Mouse (Mus musculus): ENCODE data around the gene Nipsnap2. TPM values are rescaled to one million over a fixed set of nuclear protein-coding genes. Genes with fewer than 3 reads are reported as not detected.

Gene Nipsnap2
- polyA plus RNA-seq, 1 experiment from 2014 or later = 95.6 TPM

DNA sequence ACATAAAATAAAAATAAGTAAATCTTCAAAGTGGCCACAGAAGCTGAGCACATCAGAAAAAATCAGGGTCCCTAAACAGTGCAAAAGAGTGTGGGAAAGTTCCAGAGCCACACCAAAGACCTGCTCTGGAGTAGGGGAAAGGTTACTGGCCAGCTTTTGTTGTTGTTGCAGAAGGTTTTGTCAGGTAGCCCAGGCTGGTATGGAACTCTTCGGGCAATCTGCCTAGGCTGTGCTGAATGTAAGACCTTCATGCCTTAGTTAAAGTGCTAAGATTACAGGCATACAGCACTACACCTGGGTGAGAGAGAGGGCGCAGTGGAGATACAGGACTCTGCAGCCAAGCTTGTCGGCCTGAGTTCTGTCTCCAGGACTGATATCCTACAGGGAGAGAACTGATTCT lies 49.8 kb downstream of the Nipsnap2 start:
- H3K4me1 ChIP-seq (ENCODE audit: control insufficient read depth, insufficient read depth, low read length) = peaks cover 4% of the 10 kb centered on the region; the same call in 1 of the 2 replicates
- no peak for ATAC-seq (ENCODE audit: low read depth)
- H3K9ac ChIP-seq (replicated peaks; ENCODE audit: low read depth, low read length) = no peak overlapping the region
- no peaks in the 10 kb centered on the region for H3K36me3 ChIP-seq (ENCODE audit: control insufficient read depth, insufficient read depth, low read length)
- no peaks in the 10 kb centered on the region for H3K27me3 ChIP-seq (ENCODE audit: control insufficient read depth, insufficient read depth, low read length)
- 97% methylated on average over 3 of the region's 3 CpGs for WGBS
- no peak overlapping the region for H3K4me2 ChIP-seq (ENCODE audit: low read depth, low read length)
- no peak overlapping the region for H3K27ac ChIP-seq (ENCODE audit: low read depth, low read length)
- no peak overlapping the region for H3K4me3 ChIP-seq (ENCODE audit: low read depth, low read length)
- H3K9me3 ChIP-seq (ENCODE audit: control insufficient read depth, low read length) = no peaks in the 10 kb centered on the region

DNA sequence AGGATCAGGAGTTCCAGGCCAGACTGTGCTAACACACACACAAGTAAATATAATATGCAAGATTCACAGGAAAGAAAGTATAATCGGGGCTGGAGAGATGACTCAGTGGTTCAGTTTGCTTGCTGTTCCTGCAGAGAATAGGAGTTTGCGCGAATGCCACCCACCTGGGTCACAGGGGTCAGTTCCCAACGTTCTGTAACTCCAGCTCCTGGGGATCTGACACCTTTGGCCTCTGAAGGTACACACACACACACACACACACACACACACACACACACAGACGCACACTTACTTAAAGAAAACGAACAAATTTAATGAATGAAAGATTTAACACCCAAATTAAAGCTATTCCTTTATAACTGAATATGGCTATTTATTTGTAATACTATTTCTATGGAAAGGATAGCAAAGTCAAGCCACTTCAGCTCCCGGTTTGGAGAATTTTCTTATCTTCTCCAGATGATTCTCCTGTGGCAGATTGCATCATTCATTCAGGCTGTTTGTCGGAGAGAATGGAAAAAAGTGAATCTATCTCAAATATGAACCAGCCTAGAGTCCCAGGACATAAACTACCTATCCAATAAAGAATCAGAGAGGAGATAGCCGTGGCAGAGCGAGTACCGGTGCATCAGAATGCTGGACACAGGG lies 53.6 kb downstream of the Nipsnap2 start:
- Histone ChIP-seq H3K4me3 (ENCODE audit: low read depth, low read length) (peak overlapping the region; percentile 38), H3K9ac (replicated peaks; ENCODE audit: low read depth, low read length) (peak overlapping the region; percentile 44), H3K4me1 (ENCODE audit: control insufficient read depth, insufficient read depth, low read length) (peaks cover 5% of the 10 kb centered on the region; the same call in 1 of the 2 replicates), H3K4me2 (ENCODE audit: low read depth, low read length) (peak overlapping the region; percentile 73), H3K9me3 (ENCODE audit: control insufficient read depth, low read length) (no peaks in the 10 kb centered on the region), H3K36me3 (ENCODE audit: control insufficient read depth, insufficient read depth, low read length) (no peaks in the 10 kb centered on the region), H3K27ac (ENCODE audit: low read depth, low read length) (no peak overlapping the region), H3K27me3 (ENCODE audit: control insufficient read depth, insufficient read depth, low read length) (no peaks in the 10 kb centered on the region)
- no peak; the same call in 1 of the 2 replicates for ATAC-seq (ENCODE audit: low read depth)
- 44% methylated on average over 11 of the region's 11 CpGs for WGBS

DNA sequence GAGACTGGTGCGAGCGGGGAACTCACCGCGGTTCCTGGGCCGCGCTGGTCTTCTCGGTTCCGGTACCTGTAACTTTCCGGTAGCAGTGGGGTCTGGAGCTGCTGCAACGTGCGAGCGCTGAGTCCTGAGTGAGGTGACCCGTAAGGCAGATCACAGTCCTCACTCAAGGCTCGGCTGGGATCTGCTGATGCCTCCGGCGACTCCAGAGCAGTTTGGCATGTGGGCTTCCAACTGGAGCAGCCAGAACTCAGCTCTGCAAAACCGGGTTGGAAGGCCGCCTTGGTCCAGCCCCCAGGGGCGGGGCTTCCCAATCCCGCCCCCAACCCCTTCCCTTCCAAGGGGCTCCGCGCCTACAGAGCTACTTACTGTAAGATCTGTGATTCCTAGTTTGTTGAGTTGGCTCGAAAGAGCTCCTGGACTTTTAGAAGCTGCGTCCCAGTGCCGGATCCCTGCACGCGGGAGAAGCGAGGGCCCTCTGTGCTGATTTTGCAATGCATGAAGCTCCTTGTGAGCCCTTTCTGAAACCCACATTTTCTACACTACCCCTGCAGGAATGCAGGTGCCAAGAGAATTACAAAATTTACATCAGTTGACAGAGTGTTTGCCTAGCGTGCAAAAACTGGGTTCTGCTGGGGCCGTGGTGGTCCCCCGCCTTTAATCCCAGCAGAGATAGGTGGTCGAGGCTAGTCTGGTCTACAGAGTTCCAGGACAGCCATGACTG lies 54.3 kb downstream of the Nipsnap2 start:
- Histone ChIP-seq H3K4me3 (ENCODE audit: low read depth, low read length) (peak overlapping the region; percentile 38), H3K9me3 (ENCODE audit: control insufficient read depth, low read length) (no peaks in the 10 kb centered on the region), H3K27me3 (ENCODE audit: control insufficient read depth, insufficient read depth, low read length) (no peaks in the 10 kb centered on the region), H3K4me2 (ENCODE audit: low read depth, low read length) (peak overlapping the region; percentile 73), H3K9ac (replicated peaks; ENCODE audit: low read depth, low read length) (peak overlapping the region; percentile 44), H3K27ac (ENCODE audit: low read depth, low read length) (peak overlapping the region; percentile 4; the same call in 1 of the 2 replicates), H3K4me1 (ENCODE audit: control insufficient read depth, insufficient read depth, low read length) (peaks cover 5% of the 10 kb centered on the region; the same call in 1 of the 2 replicates), H3K36me3 (ENCODE audit: control insufficient read depth, insufficient read depth, low read length) (no peaks in the 10 kb centered on the region)
- 2% methylated on average over 32 of the region's 32 CpGs for WGBS
- peak; percentile 92 for ATAC-seq (ENCODE audit: low read depth)

DNA sequence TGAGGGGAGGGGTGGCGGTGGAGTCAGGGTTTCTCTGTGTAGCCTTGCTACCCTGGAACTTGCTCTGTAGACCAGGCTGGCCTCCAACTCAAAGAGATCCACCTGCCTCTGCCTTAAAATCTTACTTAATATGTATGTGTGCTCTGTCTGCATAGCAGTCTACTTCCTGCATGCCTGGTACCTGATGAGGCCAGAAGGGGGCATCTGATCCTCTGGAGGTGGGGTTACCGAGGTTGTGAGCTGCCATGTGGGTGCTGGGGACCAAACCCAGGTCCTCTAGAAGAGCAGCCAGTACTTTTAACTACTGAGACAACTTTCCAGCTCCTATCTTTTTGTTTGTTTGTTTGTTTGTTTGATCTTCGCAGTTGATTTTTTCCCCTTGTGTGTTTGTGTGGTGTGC lies 55.3 kb downstream of the Nipsnap2 start:
- H3K9me3 ChIP-seq (ENCODE audit: control insufficient read depth, low read length) = no peaks in the 10 kb centered on the region
- no peak overlapping the region for H3K4me3 ChIP-seq (ENCODE audit: low read depth, low read length)
- no peaks in the 10 kb centered on the region for H3K27me3 ChIP-seq (ENCODE audit: control insufficient read depth, insufficient read depth, low read length)
- H3K36me3 ChIP-seq (ENCODE audit: control insufficient read depth, insufficient read depth, low read length) = no peaks in the 10 kb centered on the region
- no peak overlapping the region for H3K9ac ChIP-seq (replicated peaks; ENCODE audit: low read depth, low read length)
- WGBS = 92% methylated on average over 3 of the region's 3 CpGs
- H3K27ac ChIP-seq (ENCODE audit: low read depth, low read length) = no peak overlapping the region
- no peak overlapping the region for H3K4me2 ChIP-seq (ENCODE audit: low read depth, low read length)
- H3K4me1 ChIP-seq (ENCODE audit: control insufficient read depth, insufficient read depth, low read length) = peaks cover 5% of the 10 kb centered on the region; the same call in 1 of the 2 replicates
- no peak for ATAC-seq (ENCODE audit: low read depth)

DNA sequence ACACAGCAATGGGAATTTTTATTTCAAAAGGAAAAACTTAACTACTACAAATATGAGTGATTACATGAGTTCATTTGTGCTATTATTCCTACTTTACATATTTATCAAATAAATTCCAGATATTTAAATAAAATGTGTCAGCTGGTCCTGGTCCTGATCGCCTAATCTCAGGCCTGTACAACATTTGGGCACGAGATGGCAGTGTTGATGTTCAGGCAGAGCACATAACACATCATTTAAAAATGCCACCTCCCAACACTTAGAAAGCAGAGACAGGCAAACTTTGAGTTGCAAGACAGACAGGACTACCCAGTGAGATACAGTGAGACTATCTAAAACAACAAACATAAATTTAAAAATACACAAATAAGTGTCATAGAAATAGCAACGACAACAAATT lies 57.3 kb downstream of the Nipsnap2 start:
- H3K9me3 ChIP-seq (ENCODE audit: control insufficient read depth, low read length) = no peaks in the 10 kb centered on the region
- H3K4me2 ChIP-seq (ENCODE audit: low read depth, low read length) = no peak overlapping the region
- ATAC-seq (ENCODE audit: low read depth) = no peak
- no peak overlapping the region for H3K27ac ChIP-seq (ENCODE audit: low read depth, low read length)
- no peak overlapping the region for H3K9ac ChIP-seq (replicated peaks; ENCODE audit: low read depth, low read length)
- H3K36me3 ChIP-seq (ENCODE audit: control insufficient read depth, insufficient read depth, low read length) = no peaks in the 10 kb centered on the region
- peaks cover 11% of the 10 kb centered on the region; the same call in 1 of the 2 replicates for H3K4me1 ChIP-seq (ENCODE audit: control insufficient read depth, insufficient read depth, low read length)
- H3K27me3 ChIP-seq (ENCODE audit: control insufficient read depth, insufficient read depth, low read length) = no peaks in the 10 kb centered on the region
- WGBS = 63% methylated on average over 3 of the region's 3 CpGs
- no peak overlapping the region for H3K4me3 ChIP-seq (ENCODE audit: low read depth, low read length)

DNA sequence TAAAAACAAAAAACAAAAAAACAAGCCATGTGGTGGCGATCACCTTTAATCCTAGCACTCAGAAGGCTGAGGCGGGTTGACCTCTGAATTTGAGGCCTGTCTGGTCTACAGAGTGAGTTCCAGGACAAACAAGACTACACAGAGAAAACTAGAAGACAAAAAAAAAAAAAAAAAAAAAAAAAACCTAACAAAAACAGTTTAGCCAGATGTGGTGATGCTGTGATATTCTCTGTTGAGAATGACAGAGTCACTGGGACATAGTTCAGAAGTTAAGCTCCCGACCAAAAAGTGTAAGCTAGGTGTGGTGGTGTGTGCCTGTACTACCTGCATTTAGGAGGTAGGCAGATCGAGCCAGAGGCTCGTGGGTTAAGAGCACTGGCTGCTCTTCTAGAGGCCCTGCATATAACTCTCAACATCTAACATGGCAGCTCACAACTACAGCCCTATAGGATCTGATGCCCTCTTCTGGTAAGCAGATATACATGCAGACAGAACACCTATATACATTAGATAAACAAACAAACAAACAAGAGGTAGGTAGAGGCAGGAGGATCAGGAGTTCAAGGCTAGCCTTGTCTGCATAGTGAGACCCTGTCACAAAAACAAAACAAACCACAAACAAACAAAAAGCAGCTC lies 60.5 kb downstream of the Nipsnap2 start:
- no peak overlapping the region for H3K4me2 ChIP-seq (ENCODE audit: low read depth, low read length)
- ATAC-seq (ENCODE audit: low read depth) = no peak
- WGBS = 94% methylated on average over 5 of the region's 5 CpGs

DNA sequence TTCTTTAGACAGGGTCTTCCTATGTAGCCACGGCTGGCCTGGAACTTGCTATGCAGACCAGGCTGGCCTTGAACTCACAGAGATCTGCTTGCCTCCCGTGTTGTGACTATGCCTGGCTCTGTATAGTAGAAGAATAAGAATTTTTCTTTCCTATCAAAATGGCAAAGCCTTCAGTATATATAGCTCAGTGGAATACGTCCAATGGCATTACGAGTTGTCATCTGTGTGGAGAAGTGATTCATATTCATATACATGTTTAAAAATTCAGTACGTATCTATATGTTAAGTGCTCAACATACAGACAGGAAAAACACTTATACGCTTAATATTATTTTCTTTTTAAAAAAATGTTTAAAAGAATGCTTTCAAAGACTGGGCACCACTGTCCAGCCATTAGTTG lies 61.3 kb downstream of the Nipsnap2 start:
- H3K27me3 ChIP-seq (ENCODE audit: control insufficient read depth, insufficient read depth, low read length) = no peaks in the 10 kb centered on the region
- H3K9me3 ChIP-seq (ENCODE audit: control insufficient read depth, low read length) = no peaks in the 10 kb centered on the region
- H3K4me3 ChIP-seq (ENCODE audit: low read depth, low read length) = peak overlapping the region; percentile 82
- no peak for ATAC-seq (ENCODE audit: low read depth)
- 83% methylated on average over 6 of the region's 6 CpGs for WGBS
- H3K9ac ChIP-seq (replicated peaks; ENCODE audit: low read depth, low read length) = peak overlapping the region; percentile 80
- H3K4me1 ChIP-seq (ENCODE audit: control insufficient read depth, insufficient read depth, low read length) = peaks cover 18% of the 10 kb centered on the region; the same call in 1 of the 2 replicates
- peaks cover 29% of the 10 kb centered on the region for H3K36me3 ChIP-seq (ENCODE audit: control insufficient read depth, insufficient read depth, low read length)
- peak overlapping the region; percentile 99 for H3K27ac ChIP-seq (ENCODE audit: low read depth, low read length)
- H3K4me2 ChIP-seq (ENCODE audit: low read depth, low read length) = peak overlapping the region; percentile 70

More for the DNA sequence above, 60.5 kb downstream of the Nipsnap2 start:
- H3K36me3 ChIP-seq (ENCODE audit: control insufficient read depth, insufficient read depth, low read length) = peaks cover 23% of the 10 kb centered on the region
- no peak overlapping the region for H3K27ac ChIP-seq (ENCODE audit: low read depth, low read length)
- H3K27me3 ChIP-seq (ENCODE audit: control insufficient read depth, insufficient read depth, low read length) = no peaks in the 10 kb centered on the region
- H3K9me3 ChIP-seq (ENCODE audit: control insufficient read depth, low read length) = no peaks in the 10 kb centered on the region
- H3K4me3 ChIP-seq (ENCODE audit: low read depth, low read length) = no peak overlapping the region
- H3K9ac ChIP-seq (replicated peaks; ENCODE audit: low read depth, low read length) = no peak overlapping the region
- peaks cover 18% of the 10 kb centered on the region; the same call in 1 of the 2 replicates for H3K4me1 ChIP-seq (ENCODE audit: control insufficient read depth, insufficient read depth, low read length)

DNA sequence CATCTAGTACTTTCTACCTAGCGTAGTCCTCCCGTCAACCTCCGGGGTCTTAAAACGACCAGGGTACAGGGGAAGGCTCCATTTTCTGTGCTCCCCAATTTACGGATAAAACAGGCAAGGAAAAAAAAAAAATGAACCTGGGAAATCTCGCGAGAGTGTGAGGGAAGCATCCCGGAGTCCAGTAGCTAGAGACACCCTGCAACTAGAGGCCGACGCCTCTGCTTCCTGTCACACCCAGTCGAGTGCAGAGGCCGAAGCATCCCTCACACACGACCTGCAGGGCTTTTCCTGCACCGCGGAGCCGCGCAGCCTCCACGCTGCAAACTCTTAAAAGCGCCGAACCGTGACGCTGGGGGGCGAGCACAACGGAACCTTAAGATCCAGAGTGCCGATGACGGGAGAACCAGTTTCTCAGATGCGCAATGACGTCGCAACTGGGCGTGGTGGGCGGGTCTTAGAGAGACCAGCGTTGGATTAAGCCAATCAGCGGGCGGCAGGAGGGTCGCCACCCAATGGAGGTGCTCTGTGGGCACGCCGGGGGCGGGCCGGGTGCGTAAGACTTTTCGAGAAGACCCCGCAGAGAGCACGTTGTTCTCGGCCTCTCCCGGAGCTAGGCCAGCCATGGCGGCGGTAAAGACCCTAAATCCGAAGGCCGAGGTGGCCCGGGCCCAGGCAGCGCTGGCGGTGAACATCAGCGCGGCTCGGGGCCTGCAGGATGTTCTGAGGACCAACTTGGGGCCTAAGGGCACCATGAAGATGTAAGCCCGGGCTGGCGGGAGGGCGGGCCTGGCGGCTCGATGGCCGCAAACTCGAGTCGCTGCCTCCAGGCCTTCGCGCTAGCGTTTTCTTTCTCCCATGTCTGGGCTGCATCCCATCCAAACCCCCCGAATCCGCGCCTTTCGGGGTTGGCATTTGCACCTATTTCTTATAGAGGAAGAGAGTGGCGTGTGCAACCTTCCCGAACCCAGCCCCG lies 62.2 kb downstream of the Nipsnap2 start, which contains the start of gene Psph:
Gene Psph, minus strand, starts transcription at position 632 of the 973 bp plus-strand sequence.
- peak; percentile 99 for ATAC-seq (ENCODE audit: low read depth)
- Histone ChIP-seq H3K9me3 (ENCODE audit: control insufficient read depth, low read length) (no peaks in the 10 kb centered on the region), H3K9ac (replicated peaks; ENCODE audit: low read depth, low read length) (peak within 1 kb of the TSS; percentile 80), H3K27me3 (ENCODE audit: control insufficient read depth, insufficient read depth, low read length) (no peaks in the 10 kb centered on the region), H3K27ac (ENCODE audit: low read depth, low read length) (peak within 1 kb of the TSS; percentile 99), H3K4me1 (ENCODE audit: control insufficient read depth, insufficient read depth, low read length) (peaks cover 18% of the 10 kb centered on the region; the same call in 1 of the 2 replicates), H3K4me3 (ENCODE audit: low read depth, low read length) (peak within 1 kb of the TSS; percentile 82), H3K36me3 (ENCODE audit: control insufficient read depth, insufficient read depth, low read length) (peaks cover 36% of the 10 kb centered on the region), H3K4me2 (ENCODE audit: low read depth, low read length) (peak within 1 kb of the TSS; percentile 77)
- WGBS = under 1% methylated on average over 73 of the region's 73 CpGs

All from neural tube, embryonic 14.5 days (tissue).